Mouse (Mus musculus) liver, embryonic 14.5 days (tissue): ENCODE results near the gene Cdsn.

Source experiments
- CTCF ChIP-seq: IDR thresholded peaks from 2 replicates; pipeline ENCODE4 v1.5.1; 2016; ENCODE audit warnings: antibody characterized with exemption, low read depth, control low read depth
- EP300 ChIP-seq: IDR thresholded peaks from 2 replicates; pipeline ENCODE4 v1.6.1; 2016; ENCODE audit warnings: antibody characterized with exemption, low read depth

- TF ChIP-seq CTCF (no peak), EP300 (no peak)
These were observed 40.2 kb downstream of the Cdsn start for GRCm38 (mm10) chr17:35592131-35592530.
